In genomic region chr9:105880743-105881142, GRCm38 (mm10) we compare ENCODE assay signal across 11 mouse cellular contexts. TPM values are rescaled to one million over a fixed set of nuclear protein-coding genes. Genes with fewer than 3 reads are reported as not detected.
DNase-seq lines count a peak whose midpoint lies in the region; ATAC-seq lines count a peak whose summit lies in the region.
"Had no signal": no experiment of that assay in that cellular context is flagged by ENCODE, and none has a peak within 500 bp of the region (broad histone marks: within the 10 kb centered on the region; RNA-seq: fewer than 3 reads in every experiment).

No protein-coding gene starts in this region.

- no peaks in the 10 kb centered on the region for H3K27me3 ChIP-seq in liver, embryonic 16.5 days (ENCODE audit: control insufficient read depth, insufficient read depth, low read depth, low read length)
- H3K27me3 ChIP-seq in liver, embryonic 11.5 days (replicated peaks; ENCODE audit: control insufficient read depth, insufficient read depth, low read length) = no peaks in the 10 kb centered on the region
- H3K27me3 ChIP-seq in kidney, embryonic 15.5 days = no peaks in the 10 kb centered on the region
- no peaks in the 10 kb centered on the region for H3K27me3 ChIP-seq in forebrain, embryonic 11.5 days (ENCODE audit: control insufficient read depth, insufficient read depth, low read length)
- H3K27me3 ChIP-seq: hindbrain, embryonic 15.5 days had no signal

- no peak overlapping the region for H3K27ac ChIP-seq in liver, embryonic 16.5 days (ENCODE audit: low read length)
- H3K27ac ChIP-seq in liver, embryonic 11.5 days (ENCODE audit: low read depth, low read length) = no peak overlapping the region
- no peak overlapping the region for H3K27ac ChIP-seq in kidney, embryonic 15.5 days
- H3K27ac ChIP-seq in forebrain, embryonic 11.5 days (ENCODE audit: low read depth, low read length) = no peak overlapping the region
- H3K27ac ChIP-seq: hindbrain, embryonic 15.5 days; macrophage had no signal

- H3K4me3 ChIP-seq in liver, embryonic 16.5 days (ENCODE audit: low read depth, low read length) = no peak overlapping the region
- no peak overlapping the region for H3K4me3 ChIP-seq in liver, embryonic 11.5 days (ENCODE audit: low read depth, low read length)
- H3K4me3 ChIP-seq in kidney, embryonic 15.5 days (replicated peaks) = no peak overlapping the region
- H3K4me3 ChIP-seq in forebrain, embryonic 11.5 days (ENCODE audit: low read depth, low read length) = no peak overlapping the region
- H3K4me3 ChIP-seq: hindbrain, embryonic 15.5 days had no signal

- no peaks in the 10 kb centered on the region for H3K9me3 ChIP-seq in liver, embryonic 16.5 days (replicated peaks; ENCODE audit: control insufficient read depth, low read length)
- no peaks in the 10 kb centered on the region for H3K9me3 ChIP-seq in liver, embryonic 11.5 days (ENCODE audit: control insufficient read depth, low read length)
- no peaks in the 10 kb centered on the region for H3K9me3 ChIP-seq in kidney, embryonic 15.5 days (replicated peaks)
- H3K9me3 ChIP-seq in forebrain, embryonic 11.5 days (ENCODE audit: control insufficient read depth, low read length) = no peaks in the 10 kb centered on the region
- H3K9me3 ChIP-seq: hindbrain, embryonic 15.5 days had no signal

- 52% methylated on average over 4 of the region's 4 CpGs for WGBS in liver, embryonic 16.5 days (ENCODE audit: insufficient replicate concordance)
- WGBS in liver, embryonic 11.5 days = 68% methylated on average over 4 of the region's 4 CpGs
- 76% methylated on average over 4 of the region's 4 CpGs for WGBS in kidney, embryonic 15.5 days
- WGBS in forebrain, embryonic 11.5 days = 86% methylated on average over 4 of the region's 4 CpGs

- H3K36me3 ChIP-seq in liver, embryonic 16.5 days (ENCODE audit: control insufficient read depth, insufficient read depth) = no peaks in the 10 kb centered on the region
- H3K36me3 ChIP-seq in liver, embryonic 11.5 days (ENCODE audit: control insufficient read depth, insufficient read depth, low read length) = no peaks in the 10 kb centered on the region
- H3K36me3 ChIP-seq in kidney, embryonic 15.5 days = no peaks in the 10 kb centered on the region
- H3K36me3 ChIP-seq in forebrain, embryonic 11.5 days (ENCODE audit: control insufficient read depth, insufficient read depth, low read length) = no peaks in the 10 kb centered on the region
- H3K36me3 ChIP-seq: hindbrain, embryonic 15.5 days had no signal

- H3K4me1 ChIP-seq in liver, embryonic 16.5 days (ENCODE audit: control insufficient read depth, low read depth, low read length) = no peaks in the 10 kb centered on the region
- H3K4me1 ChIP-seq in liver, embryonic 11.5 days (replicated peaks; ENCODE audit: control insufficient read depth, insufficient read depth, low read length) = no peaks in the 10 kb centered on the region
- H3K4me1 ChIP-seq in kidney, embryonic 15.5 days = no peaks in the 10 kb centered on the region
- no peaks in the 10 kb centered on the region for H3K4me1 ChIP-seq in forebrain, embryonic 11.5 days (replicated peaks; ENCODE audit: control insufficient read depth, insufficient read depth, low read length)
- H3K4me1 ChIP-seq: hindbrain, embryonic 15.5 days had no signal

- ATAC-seq in liver, embryonic 16.5 days (ENCODE audit: low read depth) = peak; percentile 24; the same call in 1 of the 2 replicates
- ATAC-seq in liver, embryonic 11.5 days (replicated peaks; ENCODE audit: low FRiP score) = no peak
- ATAC-seq in kidney, embryonic 15.5 days (replicated peaks; ENCODE audit: low FRiP score) = 0 out of 2 replicates have a peak, but pooled peaks have one; percentile 18
- no peak for ATAC-seq in forebrain, embryonic 11.5 days (replicated peaks; ENCODE audit: low FRiP score)

- peak; percentile 9 to 54 for DNase-seq in adrenal gland, adult (ENCODE audit: inconsistent age in 2 of 2, low spot score in 1 of 2)
- no peak for DNase-seq in adrenal gland, adult 8-10 months
- DNase-seq in liver, embryonic 11.5 days (ENCODE audit: low spot score) = no peak
- peak; percentile 19 for DNase-seq in lung, postnatal 36 days
- no peak for DNase-seq in cerebellum, adult 9-10 months
- DNase-seq in forebrain, embryonic 11.5 days (ENCODE audit: low spot score) = no peak

- H3K4me2 ChIP-seq in liver, embryonic 16.5 days (ENCODE audit: low read depth, low read length) = no peak overlapping the region
- H3K4me2 ChIP-seq in liver, embryonic 11.5 days = no peak overlapping the region
- H3K4me2 ChIP-seq in kidney, embryonic 15.5 days = no peak overlapping the region
- H3K4me2 ChIP-seq in forebrain, embryonic 11.5 days (ENCODE audit: low read depth, low read length, severe bottlenecking) = no peak overlapping the region
- H3K4me2 ChIP-seq: hindbrain, embryonic 15.5 days had no signal

- no peak overlapping the region for H3K9ac ChIP-seq in liver, embryonic 16.5 days (ENCODE audit: low read depth, low read length)
- no peak overlapping the region for H3K9ac ChIP-seq in liver, embryonic 11.5 days (ENCODE audit: low read depth, low read length)
- H3K9ac ChIP-seq in kidney, embryonic 15.5 days = no peak overlapping the region
- no peak overlapping the region for H3K9ac ChIP-seq in forebrain, embryonic 11.5 days (ENCODE audit: low read length)
- H3K9ac ChIP-seq: hindbrain, embryonic 15.5 days had no signal

RNA-seq across cellular contexts. Expression of gene Col6a6, which starts 52.8 kb away (rescaled TPM):
- 1 to 10 TPM in 3 of 4 experiments, under 1 TPM in 1; 0.80 to 2.6 (median 1.6) TPM for total RNA-seq in adrenal gland, adult 8-10 months (2022)
- 0.27 and 0.42 TPM in 2 replicates for polyA plus RNA-seq in liver, embryonic 16.5 days (2015; fragmentation: Nextera tagmentation; extraction: Ambion mirVana)
- 0.16 and 0.21 TPM in 2 replicates for polyA plus RNA-seq in liver, embryonic 11.5 days (2014; fragmentation: Nextera tagmentation; extraction: Ambion mirVana)
- polyA plus RNA-seq in kidney, embryonic 15.5 days (2015; fragmentation: Nextera tagmentation; extraction: Ambion mirVana) = 1.2 and 2.0 TPM in 2 replicates
- 0.09 TPM in 1 of 2 replicates, not detected in the other for polyA plus RNA-seq in forebrain, embryonic 11.5 days (2014; fragmentation: Nextera tagmentation; extraction: Ambion mirVana)
- total RNA-seq: neutrophil, adult 5-6 weeks had no signal
- polyA plus RNA-seq: macrophage had no signal

Comparison
In these comparisons a context has a peak if more than half of its experiments do, and no peak if none do; other contexts are left out.
1. DNase-seq: peak in adrenal gland, adult (2 of 2) and lung, postnatal 36 days (single experiment); none in adrenal gland, adult 8-10 months (single experiment), liver, embryonic 11.5 days (single experiment), cerebellum, adult 9-10 months (single experiment) and forebrain, embryonic 11.5 days (single experiment).
2. ATAC-seq: peak in liver, embryonic 16.5 days (single experiment) and kidney, embryonic 15.5 days (single experiment); none in liver, embryonic 11.5 days (single experiment) and forebrain, embryonic 11.5 days (single experiment).